Comparison of ENCODE assay signal across 17 mouse cellular contexts in the genomic region with DNA sequence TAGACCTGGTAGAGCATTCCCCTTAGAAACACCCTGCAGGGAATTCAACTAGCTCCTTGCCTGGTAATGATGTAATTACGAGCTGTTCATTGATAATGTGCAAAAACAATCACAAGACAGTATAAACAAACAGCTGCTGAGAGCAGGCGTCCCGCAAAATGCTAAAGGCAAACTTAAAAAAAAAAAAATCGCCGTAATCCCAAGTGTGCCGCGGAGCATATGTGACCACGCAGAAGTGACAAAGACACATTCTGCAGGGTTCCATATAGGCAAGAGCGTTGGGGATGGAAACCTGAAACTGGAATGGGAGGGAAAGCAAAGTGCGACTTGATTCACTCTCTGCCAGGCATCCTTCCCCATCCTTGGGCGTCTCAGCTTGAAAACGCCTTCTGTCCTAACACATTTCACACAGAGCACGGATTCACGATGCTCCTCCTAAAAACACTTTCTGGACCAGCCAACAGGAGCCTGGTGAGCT. TPM values are rescaled to one million over a fixed set of nuclear protein-coding genes. Genes with fewer than 3 reads are reported as not detected.
DNase-seq lines count a peak whose midpoint lies in the region; ATAC-seq lines count a peak whose summit lies in the region.
"Had no signal": no experiment of that assay in that cellular context is flagged by ENCODE, and none has a peak within 500 bp of the region (broad histone marks: within the 10 kb centered on the region; RNA-seq: fewer than 3 reads in every experiment).

No protein-coding gene starts in this region.

- H3K4me2 ChIP-seq in heart, embryonic 13.5 days: peak overlapping the region; percentile 30
- peak overlapping the region; percentile 31 for H3K4me2 ChIP-seq in limb, embryonic 13.5 days (replicated peaks)
- H3K4me2 ChIP-seq: embryonic facial prominence, embryonic 12.5 days; kidney, embryonic 15.5 days; midbrain, embryonic 11.5 days had no signal

- H3K9ac ChIP-seq in heart, embryonic 13.5 days: 0 out of 2 replicates have a peak overlapping the region, but pooled peaks have one; percentile 14
- H3K9ac ChIP-seq in limb, embryonic 13.5 days: no peak overlapping the region
- H3K9ac ChIP-seq: embryonic facial prominence, embryonic 12.5 days; kidney, embryonic 15.5 days had no signal

- H3K27me3 ChIP-seq in heart, embryonic 13.5 days (replicated peaks): no peaks in the 10 kb centered on the region
- H3K27me3 ChIP-seq in limb, embryonic 13.5 days: no peaks in the 10 kb centered on the region
- no peaks in the 10 kb centered on the region for H3K27me3 ChIP-seq in limb, embryonic 10.5 days (ENCODE audit: low read depth, poor library complexity, severe bottlenecking)
- H3K27me3 ChIP-seq: embryonic facial prominence, embryonic 12.5 days; kidney, embryonic 15.5 days had no signal

- intact Hi-C loops in heart, postnatal 25 days (cut with DNase I): no loop called here

- H3K9me3 ChIP-seq in heart, embryonic 13.5 days: no peaks in the 10 kb centered on the region
- no peaks in the 10 kb centered on the region for H3K9me3 ChIP-seq in limb, embryonic 13.5 days
- no peaks in the 10 kb centered on the region for H3K9me3 ChIP-seq in limb, embryonic 10.5 days (replicated peaks)
- H3K9me3 ChIP-seq: embryonic facial prominence, embryonic 12.5 days; kidney, embryonic 15.5 days had no signal

- H3K36me3 ChIP-seq in heart, embryonic 13.5 days: no peaks in the 10 kb centered on the region
- H3K36me3 ChIP-seq in limb, embryonic 13.5 days: no peaks in the 10 kb centered on the region
- no peaks in the 10 kb centered on the region for H3K36me3 ChIP-seq in limb, embryonic 10.5 days
- H3K36me3 ChIP-seq: embryonic facial prominence, embryonic 12.5 days; kidney, embryonic 15.5 days had no signal

- 43% methylated on average over 14 of the region's 14 CpGs for WGBS in heart, embryonic 13.5 days
- WGBS in limb, embryonic 13.5 days: 41% methylated on average over 14 of the region's 14 CpGs
- 55% methylated on average over 14 of the region's 14 CpGs for WGBS in limb, embryonic 10.5 days

- DNase-seq in heart, postnatal 25 days (ENCODE audit: low spot score): no peak
- no peak for DNase-seq in limb, embryonic 10.5 days (ENCODE audit: low spot score)
- DNase-seq in brain, adult 2 months (ENCODE audit: low read depth, low spot score): peak; percentile 85
- peak; percentile 40 to 65 for DNase-seq in frontal cortex, adult 2 months (ENCODE audit: extremely low spot score in 1 of 2, low spot score in 1 of 2)
- no peak for DNase-seq in kidney, adult 8-10 months
- DNase-seq: adrenal gland, adult 2 months; cerebellum, postnatal 25 days; lung, adult 18-20 months; thymus, postnatal 14 days had no signal

- ATAC-seq in heart, embryonic 13.5 days (ENCODE audit: extremely low read depth, insufficient number of reproducible peaks, low FRiP score, low TSS enrichment): no peak
- ATAC-seq in limb, embryonic 13.5 days (ENCODE audit: low FRiP score, low read depth): no peak
- ATAC-seq: CD4-positive, CD25-positive, alpha-beta regulatory T cell, adult 4 months had no signal

- no peak overlapping the region for H3K27ac ChIP-seq in heart, embryonic 13.5 days (replicated peaks)
- H3K27ac ChIP-seq in limb, embryonic 13.5 days: no peak overlapping the region
- no peak overlapping the region for H3K27ac ChIP-seq in limb, embryonic 10.5 days
- H3K27ac ChIP-seq: embryonic facial prominence, embryonic 12.5 days; kidney, embryonic 15.5 days; layer of hippocampus, adult 2 months had no signal

- H3K4me1 ChIP-seq in heart, embryonic 13.5 days: peaks cover 9% of the 10 kb centered on the region
- H3K4me1 ChIP-seq in limb, embryonic 13.5 days: peaks cover 10% of the 10 kb centered on the region
- no peaks in the 10 kb centered on the region for H3K4me1 ChIP-seq in limb, embryonic 10.5 days
- H3K4me1 ChIP-seq: embryonic facial prominence, embryonic 12.5 days; kidney, embryonic 15.5 days had no signal

- H3K4me3 ChIP-seq in heart, embryonic 13.5 days: no peak overlapping the region
- H3K4me3 ChIP-seq in limb, embryonic 13.5 days: no peak overlapping the region
- H3K4me3 ChIP-seq in limb, embryonic 10.5 days: no peak overlapping the region
- H3K4me3 ChIP-seq: embryonic facial prominence, embryonic 12.5 days; kidney, embryonic 15.5 days; layer of hippocampus, adult 2 months; myocyte had no signal

RNA-seq across cellular contexts. Expression of a gene that starts 28.0 kb away (rescaled TPM):
- polyA plus RNA-seq in heart, embryonic 13.5 days (2015; fragmentation: Nextera tagmentation; extraction: Ambion mirVana): 488 and 538 TPM in 2 replicates
- total RNA-seq in heart, postnatal 25 days (2021): 10 to 100 TPM; 73.6 to 82.5 TPM
- polyA plus RNA-seq in limb, embryonic 13.5 days (2015; fragmentation: Nextera tagmentation; extraction: Ambion mirVana): 859 and 861 TPM in 2 replicates
- 970 and 1,039 TPM in 2 replicates for polyA plus RNA-seq in limb, embryonic 10.5 days (2016; fragmentation: Nextera tagmentation; extraction: Ambion mirVana)
- polyA plus RNA-seq in frontal cortex, adult 2 months (2012; rRNA removed): 225 and 234 TPM in 2 replicates

Comparison
In these comparisons a context has a peak if more than half of its experiments do, and no peak if none do; other contexts are left out.
1. DNase-seq: peak in brain, adult 2 months (single experiment) and frontal cortex, adult 2 months (2 of 2); none in heart, postnatal 25 days (single experiment), limb, embryonic 10.5 days (single experiment) and kidney, adult 8-10 months (0 of 2).